Mouse (Mus musculus) CH12F3 (cell line): ENCODE data around the gene Trpm3.

ENCODE experiments used
- in situ Hi-C: fragments of 300-500 bp; cut with MboI; formaldehyde crosslinking; loops from 2 replicates; pipeline ENCODE4 v1.14.3; 2020; ENCODE audit warnings: low sequenced_read_pairs

The Trpm3 gene

DNA sequence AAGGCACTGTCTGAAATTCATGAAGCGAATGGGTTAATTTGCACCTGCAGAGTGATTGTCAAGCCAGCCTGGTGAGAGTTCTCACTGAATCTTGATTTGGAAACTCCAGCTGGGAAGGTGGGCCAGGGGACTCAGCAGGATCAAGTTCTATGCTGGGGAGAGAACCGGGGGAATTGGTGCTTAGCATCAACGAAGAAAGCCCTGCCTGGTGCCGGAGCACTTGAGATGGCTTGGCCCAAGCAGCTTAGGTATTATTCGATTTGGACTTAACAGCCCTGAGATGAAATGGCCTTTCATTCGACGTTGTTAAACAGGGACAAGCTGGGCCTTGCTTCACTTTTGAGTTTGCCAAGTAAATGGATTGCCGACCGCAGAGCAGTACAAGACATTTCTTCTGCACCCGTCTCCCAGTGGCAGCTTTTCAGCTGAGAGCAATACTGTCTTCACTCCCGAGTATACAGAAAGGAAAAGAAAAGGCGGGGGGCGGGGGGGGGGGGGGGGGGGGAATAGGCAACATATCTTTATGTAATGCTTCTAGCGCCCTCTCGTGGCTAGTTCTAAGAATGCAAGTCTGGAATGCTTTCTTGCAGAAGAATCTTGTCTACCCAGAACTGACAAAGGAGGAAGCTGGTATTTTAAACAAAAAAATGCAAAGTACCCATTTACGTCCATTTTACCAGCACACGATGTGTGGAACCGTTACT lies 165.3 kb downstream of the Trpm3 start:
- in situ Hi-C loops: no loop called here

DNA sequence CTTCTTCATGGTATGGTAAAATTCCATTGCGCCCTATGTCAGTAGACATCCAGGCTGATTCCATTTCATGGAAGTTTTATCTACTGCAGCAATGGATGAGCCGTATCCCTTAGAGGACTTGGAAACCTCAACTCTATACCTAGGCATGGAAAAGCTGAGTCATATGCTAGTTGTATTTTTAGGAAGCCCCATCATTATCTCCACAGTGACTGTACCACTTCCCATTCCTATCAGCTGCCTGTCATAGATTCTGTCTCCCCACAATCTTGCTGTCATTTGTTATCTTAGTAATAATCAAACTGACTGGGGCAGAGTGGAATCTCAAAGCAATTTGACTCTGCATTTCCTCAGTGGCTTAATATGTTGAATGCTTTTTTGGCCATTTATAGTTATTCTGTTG lies 169.2 kb downstream of the Trpm3 start:
- in situ Hi-C loops: no loop called here

- in situ Hi-C loops: no loop called here
Observed at GRCm38 (mm10) chr19:22317306-22317705, 178.5 kb downstream of the Trpm3 start.

DNA sequence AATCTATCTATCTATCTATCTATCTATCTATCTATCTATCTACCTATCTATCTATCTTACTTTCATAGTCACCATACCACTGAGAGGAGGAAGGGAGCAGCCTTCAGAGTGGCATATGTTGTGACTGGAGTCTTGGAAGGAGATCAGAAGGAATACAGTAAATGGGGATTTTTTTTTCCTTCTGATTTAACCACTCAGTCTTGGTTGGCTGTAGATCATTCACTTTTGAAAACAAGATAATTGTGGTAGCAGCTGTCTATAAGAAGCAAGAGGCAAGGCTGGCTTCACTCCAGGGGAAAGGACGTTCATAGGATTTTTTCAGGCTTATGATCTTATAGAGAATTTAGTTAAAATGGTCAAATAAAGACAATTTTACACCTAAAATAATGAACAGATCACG lies 188.0 kb downstream of the Trpm3 start:
- in situ Hi-C loops: loop anchor here (25.0 kb wide), 1 partner anchor 560 kb away; no protein-coding TSS in a partner anchor

DNA sequence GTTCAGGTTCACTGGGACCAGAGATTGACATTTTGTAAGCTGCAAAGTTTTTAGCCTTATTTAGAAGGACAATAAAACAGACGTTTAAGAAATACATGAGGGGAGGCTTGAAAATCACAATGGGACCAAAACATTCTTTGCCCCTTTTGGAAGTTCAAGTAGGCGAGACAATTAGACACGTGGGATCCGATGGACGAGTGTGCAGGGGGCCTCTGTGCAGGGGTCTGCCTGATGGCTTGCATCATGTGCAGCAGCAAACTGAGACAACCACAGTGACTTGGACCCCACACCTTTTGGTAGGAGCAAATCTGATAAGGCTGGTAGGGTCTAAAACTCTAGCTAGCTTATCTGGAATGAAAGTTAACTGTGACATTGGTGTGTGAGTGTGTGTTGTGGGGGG lies 188.4 kb downstream of the Trpm3 start:
- in situ Hi-C loops: loop anchor here (25.0 kb wide), 1 partner anchor 560 kb away; no protein-coding TSS in a partner anchor

DNA sequence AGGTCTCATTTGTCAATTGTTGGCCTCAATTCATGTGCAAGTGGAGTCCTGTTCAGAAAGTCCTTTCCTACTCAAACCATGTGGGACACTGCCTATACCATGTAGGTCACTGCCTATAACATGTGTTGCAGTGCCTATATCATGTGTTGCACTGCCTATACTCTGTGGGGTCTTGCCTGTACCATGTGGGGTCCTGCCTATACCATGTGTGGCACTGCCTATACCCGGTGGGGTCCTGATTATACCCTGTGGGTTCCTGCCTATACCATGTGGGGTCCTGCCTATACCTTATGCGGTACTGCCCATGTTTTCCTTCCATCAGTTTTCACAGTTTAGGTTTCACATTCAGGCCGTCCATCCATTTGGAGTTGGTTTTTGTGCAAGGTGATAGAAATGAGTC lies 197.4 kb downstream of the Trpm3 start:
- in situ Hi-C loops: loop anchor here (25.0 kb wide), 1 partner anchor 551 kb away; no protein-coding TSS in a partner anchor

DNA sequence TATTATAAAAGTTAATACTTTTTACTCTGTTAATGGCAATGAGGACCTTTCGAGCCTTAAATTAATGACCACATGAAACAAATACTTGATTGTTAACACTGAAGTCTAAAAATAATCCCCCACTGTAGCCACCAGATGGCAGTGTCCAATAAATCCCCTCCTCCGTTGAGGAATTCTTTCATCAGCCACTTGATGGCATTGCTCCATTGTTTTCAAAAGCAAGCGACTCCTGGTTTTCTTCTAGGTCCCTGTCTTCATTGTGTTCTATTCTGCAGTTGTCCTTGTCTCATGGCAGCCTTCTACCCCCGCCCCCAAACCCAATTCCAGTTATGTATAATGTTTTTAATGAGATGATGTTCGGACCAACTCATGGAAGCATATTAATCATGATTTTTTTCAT lies 198.6 kb downstream of the Trpm3 start:
- in situ Hi-C loops: loop anchor here (25.0 kb wide), 1 partner anchor 550 kb away; no protein-coding TSS in a partner anchor

GRCm38 (mm10) chr19:22338927-22339326 lies 200.1 kb downstream of the Trpm3 start:
- in situ Hi-C loops: loop anchor here (25.0 kb wide), 1 partner anchor 548 kb away; no protein-coding TSS in a partner anchor

- in situ Hi-C loops: no loop called here
Observed at GRCm38 (mm10) chr19:22354037-22354541, 215.2 kb downstream of the Trpm3 start.

DNA sequence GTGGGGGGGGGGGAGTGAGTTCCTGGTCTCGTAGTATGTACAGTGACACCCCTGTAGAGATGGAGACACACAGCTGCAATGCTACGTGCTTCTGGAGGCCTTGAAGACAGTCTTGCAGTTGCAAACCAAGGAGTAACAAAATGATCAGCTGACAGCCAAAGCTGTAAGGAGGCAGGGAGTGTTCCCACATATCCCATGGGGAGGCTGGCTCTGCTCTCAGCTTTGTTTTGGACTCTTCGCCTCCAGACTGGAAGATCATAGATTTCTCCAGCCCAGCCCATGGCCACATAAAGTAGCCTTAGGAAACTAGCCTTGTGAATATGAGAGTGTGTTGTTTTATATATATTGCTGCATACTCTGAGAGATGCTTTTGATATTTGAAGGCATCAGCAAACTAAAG lies 248.0 kb downstream of the Trpm3 start:
- in situ Hi-C loops: no loop called here

- in situ Hi-C loops: no loop called here
Observed at GRCm38 (mm10) chr19:22394700-22395099, 255.9 kb downstream of the Trpm3 start.

DNA sequence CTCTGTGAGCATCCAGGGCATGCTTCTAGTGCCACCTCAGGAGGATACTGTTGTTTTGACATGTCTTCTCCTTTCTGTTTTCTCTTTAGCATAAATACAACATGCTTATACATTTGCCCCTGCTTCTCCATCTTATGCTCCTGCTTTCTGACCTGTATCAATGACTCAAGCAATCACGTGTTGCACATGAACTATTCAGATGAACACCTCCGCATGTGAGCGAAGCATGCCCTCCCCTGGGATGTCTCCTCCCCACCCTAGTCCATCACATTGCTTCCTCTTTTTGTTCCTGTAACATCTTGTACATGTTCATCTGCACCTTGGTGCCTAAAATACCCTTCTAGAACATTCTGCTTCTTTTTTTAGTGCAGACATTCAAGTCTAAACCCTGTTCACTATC lies 265.2 kb downstream of the Trpm3 start:
- in situ Hi-C loops: no loop called here

- in situ Hi-C loops: no loop called here
Observed at GRCm38 (mm10) chr19:22418239-22418638, 279.4 kb downstream of the Trpm3 start.

GRCm38 (mm10) chr19:22437207-22437606 lies 298.4 kb downstream of the Trpm3 start:
- in situ Hi-C loops: no loop called here

- in situ Hi-C loops: no loop called here
Observed at GRCm38 (mm10) chr19:22447418-22448339, 308.8 kb downstream of the Trpm3 start.

- in situ Hi-C loops: no loop called here
Observed at GRCm38 (mm10) chr19:22448340-22449288, 309.8 kb downstream of the Trpm3 start.

GRCm38 (mm10) chr19:22451290-22451689 lies 312.4 kb downstream of the Trpm3 start:
- in situ Hi-C loops: no loop called here

- in situ Hi-C loops: no loop called here
Observed at GRCm38 (mm10) chr19:22456935-22457334, 318.1 kb downstream of the Trpm3 start.

- in situ Hi-C loops: no loop called here
Observed at GRCm38 (mm10) chr19:22462043-22462442, 323.2 kb downstream of the Trpm3 start.

DNA sequence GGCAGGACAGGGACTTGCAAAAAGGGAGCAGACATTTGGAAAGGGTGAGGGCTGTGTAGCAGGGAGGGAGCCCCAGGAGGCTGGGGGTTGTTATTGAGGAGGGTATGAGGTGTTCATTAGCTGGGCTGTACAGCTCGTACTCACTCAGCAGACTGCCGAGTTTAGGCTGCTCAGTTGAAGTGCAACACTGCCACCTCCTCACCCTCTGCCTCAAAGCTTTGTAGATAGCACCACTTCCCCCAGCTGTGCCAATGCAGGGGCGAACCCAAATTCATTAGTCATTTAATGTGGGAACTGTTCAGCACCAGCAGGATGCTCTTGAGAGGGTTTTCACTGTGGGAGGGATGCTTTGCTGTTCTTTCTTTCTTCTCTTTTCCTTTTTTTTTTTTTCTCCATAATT lies 324.7 kb downstream of the Trpm3 start:
- in situ Hi-C loops: no loop called here
